Mouse (Mus musculus) liver, embryonic 11.5 days (tissue): ENCODE measurements around the gene Pak4. TPM values are rescaled to one million over a fixed set of nuclear protein-coding genes. Genes with fewer than 3 reads are reported as not detected.

Experiments used
- ATAC-seq: fragments of 200-750 bp; cut with Nextera tagmentation; replicated peaks from 2 replicates; pipeline ENCODE4 v1.8.0; 2017; ENCODE audit warnings: moderate number of reproducible peaks, mild to moderate bottlenecking, moderate TSS enrichment, moderate library complexity; ENCODE audit not compliant: low FRiP score
- DNase-seq: peaks from one replicate; pipeline ENCODE4 v3.0.0-alpha.2; 2017; ENCODE audit warnings: low spot score
- H3K27ac ChIP-seq: fragments of 300-500 bp; sonication (generic); 2 replicates; pipeline ENCODE4 v1.5.1; 2014; ENCODE audit warnings: mild to moderate bottlenecking, low read depth, low read length, control low read depth
- H3K27me3 ChIP-seq: fragments of 300-500 bp; sonication (generic); replicated peaks from 2 replicates; pipeline ENCODE4 v1.6.1; 2014; ENCODE audit warnings: low read length, mixed read lengths; ENCODE audit not compliant: control insufficient read depth, insufficient read depth
- H3K36me3 ChIP-seq: fragments of 300-500 bp; sonication (generic); 2 replicates; pipeline ENCODE4 v1.6.1; 2014; ENCODE audit warnings: mild to moderate bottlenecking, low read length, moderate library complexity, mixed read lengths; ENCODE audit not compliant: control insufficient read depth, insufficient read depth
- H3K4me1 ChIP-seq: fragments of 300-500 bp; sonication (generic); replicated peaks from 2 replicates; pipeline ENCODE4 v1.6.1; 2014; ENCODE audit warnings: low read length, mixed read lengths; ENCODE audit not compliant: control insufficient read depth, insufficient read depth
- H3K4me2 ChIP-seq: fragments of 300-500 bp; sonication (generic); 2 replicates; pipeline ENCODE4 v1.6.1; 2014; ENCODE audit warnings: mild to moderate bottlenecking, control low read depth, moderate library complexity
- H3K4me3 ChIP-seq: fragments of 300-500 bp; sonication (generic); 2 replicates; pipeline ENCODE4 v1.5.1; 2014; ENCODE audit warnings: low read depth, low read length, control low read depth
- H3K9ac ChIP-seq: fragments of 300-500 bp; sonication (generic); 2 replicates; pipeline ENCODE4 v1.6.1; 2014; ENCODE audit warnings: low read depth, low read length, control low read depth
- H3K9me3 ChIP-seq: fragments of 300-500 bp; sonication (generic); 2 replicates; pipeline ENCODE4 v1.6.1; 2016; ENCODE audit warnings: low read length, inconsistent platforms, mixed read lengths; ENCODE audit not compliant: control insufficient read depth
- WGBS: fragments of 180-500 bp; shearing (Covaris S2); extraction: QIAGEN DNeasy Blood & Tissue Kit; methylation state at CpG from one replicate; pipeline ENCODE4 v1.1.7; 2014; 5-methylcytosine and 5-hydroxymethylcytosine counted together
- polyA plus RNA-seq: library from polyadenylated mRNA; unstranded; fragments of >200 nt; fragmentation: Nextera tagmentation; extraction: Ambion mirVana; gene quantifications from 2 replicates; pipeline ENCODE4 v1.2.1, GENCODE M21; 2014

Pak4 gene
- polyA plus RNA-seq, 1 experiment from 2014 or later = 34.0 TPM

- H3K4me2 ChIP-seq = no peak overlapping the region
- no peak overlapping the region for H3K27ac ChIP-seq
- DNase-seq (no peak), ATAC-seq (no peak)
- peaks cover 8% of the 10 kb centered on the region for H3K4me1 ChIP-seq
- no peak overlapping the region for H3K4me3 ChIP-seq
- peaks cover 52% of the 10 kb centered on the region for H3K36me3 ChIP-seq
- no peaks in the 10 kb centered on the region for H3K27me3 ChIP-seq
- no peaks in the 10 kb centered on the region for H3K9me3 ChIP-seq
- WGBS = 86% methylated on average over 13 of the region's 13 CpGs
- H3K9ac ChIP-seq = no peak overlapping the region
Observed at GRCm38 (mm10) chr7:28562371-28562770, 35.6 kb downstream of the Pak4 start.

DNA sequence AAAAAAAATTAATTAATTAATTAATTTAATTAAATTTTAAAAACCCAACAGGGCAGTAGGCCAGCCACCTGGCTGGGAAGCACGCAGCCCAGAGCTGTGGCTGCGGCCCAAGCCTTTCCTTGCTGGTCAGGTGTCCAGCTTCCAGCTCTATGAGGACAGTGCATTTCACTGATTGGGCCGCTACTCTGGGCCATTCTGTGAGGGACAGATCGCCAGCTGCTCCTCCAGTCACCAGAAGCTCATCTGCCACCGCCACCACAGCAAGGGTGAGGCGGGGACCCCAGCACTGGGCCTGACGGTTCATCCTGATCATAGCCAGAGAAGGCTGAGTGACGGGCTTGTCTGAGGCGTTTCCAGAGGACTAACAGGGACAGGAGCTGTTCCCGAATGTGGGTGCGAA, 36.0 kb downstream of the Pak4 start:
- Histone ChIP-seq H3K36me3 (peaks cover 48% of the 10 kb centered on the region), H3K4me3 (no peak overlapping the region), H3K9ac (no peak overlapping the region), H3K27me3 (no peaks in the 10 kb centered on the region), H3K9me3 (no peaks in the 10 kb centered on the region), H3K27ac (no peak overlapping the region), H3K4me2 (no peak overlapping the region), H3K4me1 (peaks cover 10% of the 10 kb centered on the region)
- DNase-seq (no peak), ATAC-seq (no peak)
- 89% methylated on average over 11 of the region's 11 CpGs for WGBS

DNA sequence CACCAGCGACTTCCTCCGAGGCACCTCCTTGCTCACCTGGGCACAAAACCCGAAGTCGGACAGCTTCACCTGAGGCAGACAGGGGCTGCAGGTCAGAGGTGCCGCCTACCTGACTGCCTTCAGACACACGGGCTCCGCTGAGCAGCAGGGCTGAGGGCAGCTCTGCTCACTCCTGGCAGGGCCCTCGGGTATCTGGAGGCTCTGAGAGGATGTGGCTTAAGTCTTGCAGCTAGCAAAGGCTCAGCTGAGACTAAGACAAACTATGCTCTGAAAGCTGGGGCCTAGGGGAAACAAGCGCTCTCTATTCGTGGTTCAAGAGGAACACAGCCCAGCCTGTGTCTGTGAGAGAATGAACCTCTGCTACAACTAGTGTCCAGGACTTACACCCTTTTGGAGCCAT, 37.1 kb downstream of the Pak4 start:
- WGBS = 85% methylated on average over 10 of the region's 10 CpGs
- Histone ChIP-seq H3K4me2 (no peak overlapping the region), H3K36me3 (peaks cover 41% of the 10 kb centered on the region), H3K4me1 (peaks cover 10% of the 10 kb centered on the region), H3K27me3 (no peaks in the 10 kb centered on the region), H3K9ac (no peak overlapping the region), H3K27ac (no peak overlapping the region), H3K4me3 (no peak overlapping the region), H3K9me3 (no peaks in the 10 kb centered on the region)
- ATAC-seq (no peak), DNase-seq (no peak)

DNA sequence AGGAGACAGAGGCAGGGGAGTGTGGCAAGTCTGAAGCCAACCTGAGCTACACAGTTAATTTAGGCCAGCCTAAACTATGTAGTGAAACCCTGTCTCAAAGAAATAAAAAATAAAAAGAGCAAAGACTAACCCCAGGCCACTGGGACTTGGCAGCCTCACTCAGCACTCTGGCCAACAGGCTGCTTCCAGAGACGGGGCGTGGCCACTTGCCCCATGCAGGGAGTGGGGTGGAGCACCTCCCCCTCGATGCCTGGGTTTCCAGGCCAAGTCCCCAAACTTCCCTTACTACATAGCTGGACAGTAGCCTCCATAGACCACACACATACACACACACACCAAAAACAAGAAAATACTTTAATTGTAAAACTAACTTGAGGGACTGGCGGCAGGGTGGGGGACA, 39.5 kb downstream of the Pak4 start:
- DNase-seq (no peak), ATAC-seq (no peak)
- Histone ChIP-seq H3K36me3 (peaks cover 26% of the 10 kb centered on the region), H3K27ac (no peak overlapping the region), H3K9me3 (no peaks in the 10 kb centered on the region), H3K4me1 (peaks cover 10% of the 10 kb centered on the region), H3K4me2 (no peak overlapping the region), H3K4me3 (no peak overlapping the region), H3K27me3 (no peaks in the 10 kb centered on the region), H3K9ac (no peak overlapping the region)
- WGBS = 62% methylated on average over 4 of the region's 4 CpGs

GRCm38 (mm10) chr7:28557708-28558107, 40.3 kb downstream of the Pak4 start:
- DNase-seq = no peak
- Histone ChIP-seq H3K27me3 (no peaks in the 10 kb centered on the region), H3K4me2 (no peak overlapping the region), H3K27ac (no peak overlapping the region), H3K4me1 (peaks cover 10% of the 10 kb centered on the region), H3K9ac (no peak overlapping the region), H3K4me3 (no peak overlapping the region), H3K9me3 (no peaks in the 10 kb centered on the region), H3K36me3 (peaks cover 18% of the 10 kb centered on the region)
- 34% methylated on average over 6 of the region's 6 CpGs for WGBS
- ATAC-seq = peak; percentile 50; the same call in 1 of the 2 replicates

- H3K4me2 ChIP-seq = no peak overlapping the region
Observed at GRCm38 (mm10) chr7:28557069-28557468, 40.9 kb downstream of the Pak4 start.

DNA sequence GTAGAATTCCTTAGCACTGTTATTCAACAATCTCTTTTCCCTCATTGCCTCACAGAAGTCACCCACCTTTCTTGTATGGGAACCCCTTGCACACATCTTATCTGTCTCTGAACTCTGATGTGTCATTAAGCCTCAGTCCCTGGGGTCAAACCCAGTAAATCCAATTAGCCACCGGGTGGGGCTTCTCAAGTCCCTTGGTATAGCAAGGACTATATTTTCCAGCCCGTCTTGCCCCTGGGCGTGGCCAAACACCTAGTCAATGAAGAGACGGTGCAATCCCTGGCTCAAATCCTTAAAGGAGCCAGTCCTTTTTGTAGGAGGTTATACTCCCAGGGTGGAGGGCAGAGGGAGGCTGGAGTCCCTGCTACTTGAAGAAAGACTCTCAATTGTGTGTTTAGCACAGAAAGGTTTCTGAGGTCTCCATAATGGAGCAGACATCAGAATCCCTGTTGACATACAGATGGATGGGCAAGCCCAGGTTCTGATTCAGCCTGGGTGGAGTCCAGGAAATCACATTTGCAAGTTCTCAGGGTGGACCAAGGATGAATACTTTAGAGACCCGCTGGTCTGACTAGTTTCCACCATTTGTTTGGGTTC, 41.9 kb downstream of the Pak4 start:
- Histone ChIP-seq H3K9ac (no peak overlapping the region), H3K4me1 (peaks cover 10% of the 10 kb centered on the region), H3K27me3 (no peaks in the 10 kb centered on the region), H3K4me2 (no peak overlapping the region), H3K4me3 (no peak overlapping the region), H3K27ac (no peak overlapping the region), H3K36me3 (peaks cover 9% of the 10 kb centered on the region), H3K9me3 (no peaks in the 10 kb centered on the region)
- whole genome bisulfite sequencing = 28% methylated on average over 5 of the region's 5 CpGs
- DNase-seq (no peak), ATAC-seq (no peak)

More at GRCm38 (mm10) chr7:28557069-28557468, 40.9 kb downstream of the Pak4 start:
- Histone ChIP-seq H3K9ac (no peak overlapping the region), H3K4me3 (no peak overlapping the region), H3K27me3 (no peaks in the 10 kb centered on the region), H3K36me3 (peaks cover 12% of the 10 kb centered on the region), H3K9me3 (no peaks in the 10 kb centered on the region), H3K27ac (no peak overlapping the region), H3K4me1 (peaks cover 10% of the 10 kb centered on the region)
- ATAC-seq (no peak), DNase-seq (no peak)
- 61% methylated on average over 5 of the region's 5 CpGs for WGBS

DNA sequence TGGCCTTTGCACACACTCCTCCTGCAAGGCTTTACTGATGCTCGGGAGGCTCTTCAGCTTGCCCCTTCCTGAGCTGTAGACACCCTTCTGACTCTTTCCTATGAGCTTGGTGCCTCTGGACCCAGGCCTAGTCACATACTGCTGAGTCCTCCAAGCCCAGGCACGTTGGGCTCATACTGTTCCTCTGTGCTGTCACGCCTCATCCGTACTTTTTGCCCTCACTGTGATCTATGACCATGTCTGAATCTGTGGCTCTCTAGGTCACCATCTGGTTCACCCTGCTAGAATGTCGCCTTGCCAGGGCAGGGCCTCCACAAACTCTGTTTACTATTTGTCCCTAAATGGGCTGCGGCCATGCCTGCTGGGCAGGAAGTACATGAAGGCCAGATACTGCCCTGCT, 44.9 kb downstream of the Pak4 start:
- Histone ChIP-seq H3K4me1 (peaks cover 8% of the 10 kb centered on the region), H3K27ac (no peak overlapping the region), H3K27me3 (0 out of 2 replicates have a peak, but pooled peaks cover 1% of the 10 kb centered on the region), H3K36me3 (no peaks in the 10 kb centered on the region), H3K4me2 (no peak overlapping the region), H3K9ac (no peak overlapping the region), H3K4me3 (no peak overlapping the region), H3K9me3 (no peaks in the 10 kb centered on the region)
- 91% methylated on average over 6 of the region's 6 CpGs for WGBS
- DNase-seq (no peak), ATAC-seq (no peak)

GRCm38 (mm10) chr7:28547628-28548027, 50.4 kb downstream of the Pak4 start:
- DNase-seq (no peak), ATAC-seq (0 out of 2 replicates have a peak, but pooled peaks have one; percentile 43)
- peak overlapping the region; percentile 54; the same call in 1 of the 2 replicates for H3K4me2 ChIP-seq
- H3K9me3 ChIP-seq = no peaks in the 10 kb centered on the region
- peaks cover 47% of the 10 kb centered on the region for H3K27me3 ChIP-seq
- no peaks in the 10 kb centered on the region for H3K36me3 ChIP-seq
- H3K4me3 ChIP-seq = 0 out of 2 replicates have a peak overlapping the region, but pooled peaks have one; percentile 10
- 46% methylated on average over 7 of the region's 7 CpGs for WGBS
- H3K9ac ChIP-seq = no peak overlapping the region
- peaks cover 10% of the 10 kb centered on the region for H3K4me1 ChIP-seq
- H3K27ac ChIP-seq = no peak overlapping the region
